Mouse (Mus musculus) ES-Bruce4 (cell line): Measurements from ENCODE around the gene Tmem132c.

Experiments
- CTCF ChIP-seq: IDR thresholded peaks from one replicate; pipeline ENCODE4 v1.8.1; 2011; ENCODE audit warnings: low read depth, low read length
- EP300 ChIP-seq: IDR thresholded peaks from 2 replicates; pipeline ENCODE4 v1.6.1; 2011; ENCODE audit warnings: low read depth, low read length; ENCODE audit not compliant: insufficient read depth
- POLR2A ChIP-seq: IDR thresholded peaks from one replicate; pipeline ENCODE4 v1.8.1; 2011; ENCODE audit warnings: low read length; ENCODE audit not compliant: insufficient read depth

- TF ChIP-seq POLR2A, result no peak
- TF ChIP-seq EP300, result no peak
- no peak for TF ChIP-seq CTCF
These were observed 257.7 kb downstream of the Tmem132c start for GRCm38 (mm10) chr5:127499151-127499827.
